27 mouse cellular contexts compared by ENCODE assay signal in genomic region chr9:108628141-108628540, GRCm38 (mm10). TPM values are rescaled to one million over a fixed set of nuclear protein-coding genes. Genes with fewer than 3 reads are reported as not detected.
DNase-seq lines count a peak whose midpoint lies in the region; ATAC-seq and TF ChIP-seq lines count a peak whose summit lies in the region.
"Had no signal": no experiment of that assay in that cellular context is flagged by ENCODE, and none has a peak within 500 bp of the region (broad histone marks: within the 10 kb centered on the region; RNA-seq: fewer than 3 reads in every experiment).

No protein-coding gene starts in this region.

- H3K4me1 ChIP-seq in heart, embryonic 13.5 days: peaks cover 52% of the 10 kb centered on the region
- peaks cover 15% of the 10 kb centered on the region for H3K4me1 ChIP-seq in heart, postnatal 0 days (ENCODE audit: control insufficient read depth, insufficient read depth)
- H3K4me1 ChIP-seq: embryonic facial prominence, embryonic 12.5 days; embryonic facial prominence, embryonic 15.5 days; hindbrain, embryonic 13.5 days; intestine, embryonic 15.5 days had no signal

- no peak for DNase-seq in heart, postnatal 14 days
- no peak for DNase-seq in heart, postnatal 0 days (ENCODE audit: low spot score)
- DNase-seq in heart, adult 8-10 months (ENCODE audit: low spot score): no peak
- DNase-seq in adrenal gland, adult 18-20 months (ENCODE audit: low spot score in 2 of 2): no peak
- no peak for DNase-seq in left cerebral cortex, postnatal 4 days
- DNase-seq: adrenal gland, adult 2 months; adrenal gland, postnatal 14 days; B cell, adult 2 months; cerebellum, adult 11 months; cerebellum, adult 2 months; cerebellum, adult 9-11 months; cerebellum, postnatal 25 days; forebrain, postnatal 0 days; gastrocnemius, adult 2 months; gastrocnemius, postnatal 14 days; heart, adult 2 months; kidney, adult 11 months had no signal

- intact Hi-C loops in heart, postnatal 14 days (cut with DNase I): no loop called here
- intact Hi-C loops in left cerebral cortex, postnatal 4 days (cut with DNase I): no loop called here

- 66% methylated on average over 4 of the region's 4 CpGs for WGBS in heart, embryonic 13.5 days
- 45% methylated on average over 4 of the region's 4 CpGs for WGBS in heart, postnatal 0 days

- no peak overlapping the region for H3K4me2 ChIP-seq in heart, embryonic 13.5 days
- H3K4me2 ChIP-seq in heart, postnatal 0 days (ENCODE audit: low read depth, low read length): no peak overlapping the region
- H3K4me2 ChIP-seq: embryonic facial prominence, embryonic 12.5 days; embryonic facial prominence, embryonic 15.5 days; heart, embryonic 12.5 days; hindbrain, embryonic 13.5 days; intestine, embryonic 15.5 days had no signal

- H3K27me3 ChIP-seq in heart, embryonic 13.5 days (replicated peaks): no peaks in the 10 kb centered on the region
- H3K27me3 ChIP-seq in heart, postnatal 0 days (ENCODE audit: control insufficient read depth, insufficient read depth, low read length): no peaks in the 10 kb centered on the region
- H3K27me3 ChIP-seq: embryonic facial prominence, embryonic 12.5 days; embryonic facial prominence, embryonic 15.5 days; heart, embryonic 12.5 days; hindbrain, embryonic 13.5 days; intestine, embryonic 15.5 days had no signal

- peaks cover 52% of the 10 kb centered on the region for H3K36me3 ChIP-seq in heart, embryonic 13.5 days
- peaks cover 8% of the 10 kb centered on the region; the same call in 1 of the 2 replicates for H3K36me3 ChIP-seq in heart, postnatal 0 days (replicated peaks; ENCODE audit: control insufficient read depth, insufficient read depth, low read length)

- H3K27ac ChIP-seq in heart, embryonic 13.5 days (replicated peaks): peak overlapping the region; percentile 39; the same call in 1 of the 2 replicates
- H3K27ac ChIP-seq in heart, postnatal 0 days (ENCODE audit: low read depth): peak overlapping the region; percentile 93
- H3K27ac ChIP-seq: embryonic facial prominence, embryonic 12.5 days; embryonic facial prominence, embryonic 15.5 days; gastrocnemius, adult 2 months; heart, adult 2 months; hindbrain, embryonic 13.5 days; intestine, embryonic 15.5 days had no signal

- H3K4me3 ChIP-seq in heart, embryonic 13.5 days: no peak overlapping the region
- H3K4me3 ChIP-seq in heart, postnatal 0 days (ENCODE audit: low read depth, low read length): no peak overlapping the region
- H3K4me3 ChIP-seq: embryonic facial prominence, embryonic 12.5 days; embryonic facial prominence, embryonic 15.5 days; gastrocnemius, adult 2 months; heart, adult 2 months; heart, embryonic 12.5 days; hindbrain, embryonic 13.5 days; intestine, embryonic 15.5 days had no signal

- H3K9me3 ChIP-seq in heart, embryonic 13.5 days: no peaks in the 10 kb centered on the region
- H3K9me3 ChIP-seq in heart, postnatal 0 days (replicated peaks; ENCODE audit: control insufficient read depth, low read length): no peaks in the 10 kb centered on the region
- H3K9me3 ChIP-seq: embryonic facial prominence, embryonic 12.5 days; embryonic facial prominence, embryonic 15.5 days; heart, embryonic 12.5 days; hindbrain, embryonic 13.5 days; intestine, embryonic 15.5 days had no signal

- TF ChIP-seq CTCF in heart, postnatal 0 days (IDR thresholded peaks at IDR 0.05; ENCODE audit: low read depth): no peak

- TF ChIP-seq EP300 in heart, postnatal 0 days (IDR thresholded peaks at IDR 0.05; ENCODE audit: low read depth): no peak

- no peak for ATAC-seq in heart, embryonic 13.5 days (ENCODE audit: extremely low read depth, insufficient number of reproducible peaks, low FRiP score, low TSS enrichment)
- ATAC-seq in heart, postnatal 0 days (ENCODE audit: insufficient read depth, low read depth): no peak
- peak; percentile 20; the same call in 1 of the 2 replicates for ATAC-seq in granulocyte monocyte progenitor cell, adult 5-6 weeks (replicated peaks; ENCODE audit: poor library complexity, severe bottlenecking)
- ATAC-seq: CD4-positive, CD25-positive, alpha-beta regulatory T cell, adult 4 months; forebrain, embryonic 14.5 days; forebrain, postnatal 0 days; hindbrain, embryonic 16.5 days; intestine, embryonic 15.5 days had no signal

- no peak overlapping the region for H3K9ac ChIP-seq in heart, embryonic 13.5 days
- H3K9ac ChIP-seq in heart, postnatal 0 days (replicated peaks; ENCODE audit: low read depth, low read length): no peak overlapping the region
- H3K9ac ChIP-seq: embryonic facial prominence, embryonic 12.5 days; embryonic facial prominence, embryonic 15.5 days; forebrain, postnatal 0 days; heart, embryonic 12.5 days; hindbrain, embryonic 13.5 days; intestine, embryonic 15.5 days had no signal

RNA-seq across cellular contexts. Expression of gene Arih2, which starts 21.0 kb away (rescaled TPM):
- polyA plus RNA-seq in heart, embryonic 13.5 days (2015; fragmentation: Nextera tagmentation; extraction: Ambion mirVana): 36.6 and 44.5 TPM in 2 replicates
- total RNA-seq in heart, postnatal 14 days (2021): 10 to 100 TPM; 47.7 to 48.0 TPM
- 59.5 and 76.4 TPM in 2 replicates for total RNA-seq in heart, postnatal 0 days (2014; rRNA removed; ENCODE audit: low replicate concordance)
- polyA plus RNA-seq in heart, postnatal 0 days (2015; fragmentation: Nextera tagmentation; extraction: Ambion mirVana): 33.8 and 38.2 TPM in 2 replicates
- total RNA-seq in heart, adult 8-10 months (2022): 10 to 100 TPM; 41.7 to 50.7 (median 49.6) TPM
- total RNA-seq in granulocyte monocyte progenitor cell, adult 5-6 weeks (2014; fragmentation: Nextera tagmentation): 32.9 and 36.9 TPM in 2 replicates
- total RNA-seq in granulocyte monocyte progenitor cell, adult 5-6 weeks (2017): 32.2 and 33.4 TPM in 2 replicates
- 10 to 100 TPM; 61.2 to 63.0 TPM for total RNA-seq in adrenal gland, adult 18-20 months (2021)
- 10 to 100 TPM; 58.3 to 59.6 TPM for total RNA-seq in left cerebral cortex, postnatal 4 days (2021)

RNA-seq across cellular contexts. Expression of gene P4htm, which starts 30.7 kb away (rescaled TPM):
- polyA plus RNA-seq in heart, embryonic 13.5 days (2015; fragmentation: Nextera tagmentation; extraction: Ambion mirVana): 19.5 and 20.0 TPM in 2 replicates
- total RNA-seq in heart, postnatal 14 days (2021): 10 to 100 TPM; 14.3 to 16.6 TPM
- total RNA-seq in heart, postnatal 0 days (2014; rRNA removed; ENCODE audit: low replicate concordance): 18.7 and 37.8 TPM in 2 replicates
- 16.6 and 17.7 TPM in 2 replicates for polyA plus RNA-seq in heart, postnatal 0 days (2015; fragmentation: Nextera tagmentation; extraction: Ambion mirVana)
- total RNA-seq in heart, adult 8-10 months (2022): 10 to 100 TPM; 13.0 to 23.5 (median 14.6) TPM
- total RNA-seq in granulocyte monocyte progenitor cell, adult 5-6 weeks (2014; fragmentation: Nextera tagmentation): 2.0 and 2.3 TPM in 2 replicates
- 0.43 TPM in 1 of 2 replicates, not detected in the other for total RNA-seq in granulocyte monocyte progenitor cell, adult 5-6 weeks (2017)
- 1 to 10 TPM; 6.2 to 7.9 TPM for total RNA-seq in adrenal gland, adult 18-20 months (2021)
- total RNA-seq in left cerebral cortex, postnatal 4 days (2021): 10 to 100 TPM; 26.2 to 34.5 TPM

RNA-seq across cellular contexts. Expression of gene Slc25a20, which starts 33.7 kb away (rescaled TPM):
- polyA plus RNA-seq in heart, embryonic 13.5 days (2015; fragmentation: Nextera tagmentation; extraction: Ambion mirVana): 67.9 and 73.0 TPM in 2 replicates
- 100 to 1,000 TPM; 222 to 228 TPM for total RNA-seq in heart, postnatal 14 days (2021)
- 95.7 and 137 TPM in 2 replicates for total RNA-seq in heart, postnatal 0 days (2014; rRNA removed; ENCODE audit: low replicate concordance)
- polyA plus RNA-seq in heart, postnatal 0 days (2015; fragmentation: Nextera tagmentation; extraction: Ambion mirVana): 240 and 248 TPM in 2 replicates
- total RNA-seq in heart, adult 8-10 months (2022): 100 to 1,000 TPM; 189 to 257 (median 218) TPM
- total RNA-seq in granulocyte monocyte progenitor cell, adult 5-6 weeks (2014; fragmentation: Nextera tagmentation): 20.2 and 28.6 TPM in 2 replicates
- 28.7 and 30.3 TPM in 2 replicates for total RNA-seq in granulocyte monocyte progenitor cell, adult 5-6 weeks (2017)
- 100 to 1,000 TPM; 125 to 212 TPM for total RNA-seq in adrenal gland, adult 18-20 months (2021)
- total RNA-seq in left cerebral cortex, postnatal 4 days (2021): 10 to 100 TPM; 17.9 to 18.9 TPM

RNA-seq across cellular contexts. Expression of gene Wdr6, which starts 49.6 kb away (rescaled TPM):
- polyA plus RNA-seq in heart, embryonic 13.5 days (2015; fragmentation: Nextera tagmentation; extraction: Ambion mirVana): 61.7 and 64.1 TPM in 2 replicates
- 10 to 100 TPM; 21.2 to 23.9 TPM for total RNA-seq in heart, postnatal 14 days (2021)
- 44.9 and 53.2 TPM in 2 replicates for total RNA-seq in heart, postnatal 0 days (2014; rRNA removed; ENCODE audit: low replicate concordance)
- polyA plus RNA-seq in heart, postnatal 0 days (2015; fragmentation: Nextera tagmentation; extraction: Ambion mirVana): 21.1 and 25.1 TPM in 2 replicates
- 10 to 100 TPM; 12.9 to 18.1 (median 17.0) TPM for total RNA-seq in heart, adult 8-10 months (2022)
- total RNA-seq in granulocyte monocyte progenitor cell, adult 5-6 weeks (2014; fragmentation: Nextera tagmentation): 18.1 and 19.3 TPM in 2 replicates
- total RNA-seq in granulocyte monocyte progenitor cell, adult 5-6 weeks (2017): 14.7 and 18.0 TPM in 2 replicates
- total RNA-seq in adrenal gland, adult 18-20 months (2021): 10 to 100 TPM; 93.9 to 96.2 TPM
- total RNA-seq in left cerebral cortex, postnatal 4 days (2021): 100 to 1,000 TPM; 233 to 289 TPM

RNA-seq across cellular contexts. Expression of gene Dalrd3, which starts 58.5 kb away (rescaled TPM):
- polyA plus RNA-seq in heart, embryonic 13.5 days (2015; fragmentation: Nextera tagmentation; extraction: Ambion mirVana): 86.6 and 92.1 TPM in 2 replicates
- 10 to 100 TPM; 18.7 to 21.4 TPM for total RNA-seq in heart, postnatal 14 days (2021)
- 54.0 and 71.1 TPM in 2 replicates for total RNA-seq in heart, postnatal 0 days (2014; rRNA removed; ENCODE audit: low replicate concordance)
- polyA plus RNA-seq in heart, postnatal 0 days (2015; fragmentation: Nextera tagmentation; extraction: Ambion mirVana): 38.3 and 39.6 TPM in 2 replicates
- 10 to 100 TPM; 16.9 to 26.8 (median 24.1) TPM for total RNA-seq in heart, adult 8-10 months (2022)
- 91.3 and 111 TPM in 2 replicates for total RNA-seq in granulocyte monocyte progenitor cell, adult 5-6 weeks (2014; fragmentation: Nextera tagmentation)
- 38.1 and 45.2 TPM in 2 replicates for total RNA-seq in granulocyte monocyte progenitor cell, adult 5-6 weeks (2017)
- 10 to 100 TPM; 64.6 to 81.8 TPM for total RNA-seq in adrenal gland, adult 18-20 months (2021)
- 10 to 100 TPM; 78.2 to 86.6 TPM for total RNA-seq in left cerebral cortex, postnatal 4 days (2021)
